Mouse (Mus musculus): ENCODE measurements around the gene Tfg. TPM values are rescaled to one million over a fixed set of nuclear protein-coding genes. Genes with fewer than 3 reads are reported as not detected.

The Tfg gene
- polyA plus RNA-seq (2014; fragmentation: Nextera tagmentation; extraction: Ambion mirVana): 164 and 171 TPM in 2 replicates

GRCm38 (mm10) chr16:56717224-56718200, at the start of gene Tfg:
TSS of gene Tfg (minus strand) at chr16:56717450.
- ATAC-seq (ENCODE audit: low FRiP score, low TSS enrichment): peak; percentile 98
- DNase-seq: peak; percentile 100
- peak within 1 kb of the TSS; percentile 98 for H3K27ac ChIP-seq (replicated peaks; ENCODE audit: low read depth, low read length)
- H3K9me3 ChIP-seq (ENCODE audit: control insufficient read depth, low read length): no peaks in the 10 kb centered on the region
- H3K9ac ChIP-seq (replicated peaks; ENCODE audit: low read length): peak within 1 kb of the TSS; percentile 89
- peaks cover 4% of the 10 kb centered on the region for H3K36me3 ChIP-seq (ENCODE audit: control insufficient read depth, insufficient read depth, low read length)
- H3K4me3 ChIP-seq (replicated peaks; ENCODE audit: low read depth, low read length): peak within 1 kb of the TSS; percentile 70
- H3K27me3 ChIP-seq (ENCODE audit: control insufficient read depth, insufficient read depth, low read length): no peaks in the 10 kb centered on the region
- peaks cover 19% of the 10 kb centered on the region for H3K4me1 ChIP-seq (ENCODE audit: control insufficient read depth, insufficient read depth, low read length)
- H3K4me2 ChIP-seq (ENCODE audit: low read length): peak within 1 kb of the TSS; percentile 84
- under 1% methylated on average over 62 of the region's 62 CpGs for WGBS

- Histone ChIP-seq H3K9ac (replicated peaks; ENCODE audit: low read length) (no peak overlapping the region), H3K27ac (replicated peaks; ENCODE audit: low read depth, low read length) (no peak overlapping the region), H3K9me3 (ENCODE audit: control insufficient read depth, low read length) (no peaks in the 10 kb centered on the region), H3K4me1 (ENCODE audit: control insufficient read depth, insufficient read depth, low read length) (no peaks in the 10 kb centered on the region), H3K4me3 (replicated peaks; ENCODE audit: low read depth, low read length) (no peak overlapping the region), H3K36me3 (ENCODE audit: control insufficient read depth, insufficient read depth, low read length) (no peaks in the 10 kb centered on the region), H3K4me2 (ENCODE audit: low read length) (no peak overlapping the region), H3K27me3 (ENCODE audit: control insufficient read depth, insufficient read depth, low read length) (no peaks in the 10 kb centered on the region)
- DNase-seq (no peak), ATAC-seq (ENCODE audit: low FRiP score, low TSS enrichment) (no peak)
- 34% methylated on average over 1 of the region's 1 CpGs for WGBS
Observed at GRCm38 (mm10) chr16:56729060-56729459, 11.8 kb upstream of the Tfg start.

DNA sequence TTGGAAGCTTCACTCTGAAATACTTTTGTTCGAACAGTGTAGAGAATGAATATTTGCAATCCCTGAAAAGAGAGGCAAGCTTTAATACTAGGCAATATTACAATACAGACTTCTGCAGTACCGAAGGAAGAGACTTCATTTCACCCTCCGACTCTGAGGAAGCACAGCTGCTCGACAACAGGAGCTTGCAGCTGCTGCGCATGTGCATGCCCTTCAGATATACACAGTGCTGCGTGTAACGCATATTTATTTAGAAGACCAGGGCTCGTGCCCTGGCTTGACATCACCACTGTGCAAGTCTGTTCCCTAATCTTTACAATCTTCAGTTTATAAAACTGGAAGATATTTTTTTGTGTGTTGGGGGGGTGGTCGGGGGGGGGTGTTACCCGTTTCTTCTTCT, 7.7 kb upstream of the Tfg start:
- H3K27ac ChIP-seq (replicated peaks; ENCODE audit: low read depth, low read length): no peak overlapping the region
- DNase-seq (no peak), ATAC-seq (ENCODE audit: low FRiP score, low TSS enrichment) (no peak)
- H3K27me3 ChIP-seq (ENCODE audit: control insufficient read depth, insufficient read depth, low read length): no peaks in the 10 kb centered on the region
- no peaks in the 10 kb centered on the region for H3K9me3 ChIP-seq (ENCODE audit: control insufficient read depth, low read length)
- no peak overlapping the region for H3K4me2 ChIP-seq (ENCODE audit: low read length)
- 78% methylated on average over 10 of the region's 10 CpGs for WGBS
- H3K9ac ChIP-seq (replicated peaks; ENCODE audit: low read length): no peak overlapping the region
- H3K36me3 ChIP-seq (ENCODE audit: control insufficient read depth, insufficient read depth, low read length): no peaks in the 10 kb centered on the region
- H3K4me1 ChIP-seq (ENCODE audit: control insufficient read depth, insufficient read depth, low read length): no peaks in the 10 kb centered on the region
- no peak overlapping the region for H3K4me3 ChIP-seq (replicated peaks; ENCODE audit: low read depth, low read length)

GRCm38 (mm10) chr16:56722357-56722756, 5.1 kb upstream of the Tfg start:
- 78% methylated on average over 4 of the region's 4 CpGs for whole genome bisulfite sequencing
- no peak overlapping the region for H3K27ac ChIP-seq (replicated peaks; ENCODE audit: low read depth, low read length)
- peaks cover 4% of the 10 kb centered on the region; the same call in 1 of the 2 replicates for H3K4me1 ChIP-seq (ENCODE audit: control insufficient read depth, insufficient read depth, low read length)
- H3K9me3 ChIP-seq (ENCODE audit: control insufficient read depth, low read length): no peaks in the 10 kb centered on the region
- no peaks in the 10 kb centered on the region for H3K27me3 ChIP-seq (ENCODE audit: control insufficient read depth, insufficient read depth, low read length)
- DNase-seq: no peak
- no peaks in the 10 kb centered on the region for H3K36me3 ChIP-seq (ENCODE audit: control insufficient read depth, insufficient read depth, low read length)
- no peak for ATAC-seq (ENCODE audit: low FRiP score, low TSS enrichment)
- no peak overlapping the region for H3K4me3 ChIP-seq (replicated peaks; ENCODE audit: low read depth, low read length)
- H3K9ac ChIP-seq (replicated peaks; ENCODE audit: low read length): no peak overlapping the region
- H3K4me2 ChIP-seq (ENCODE audit: low read length): no peak overlapping the region

DNA sequence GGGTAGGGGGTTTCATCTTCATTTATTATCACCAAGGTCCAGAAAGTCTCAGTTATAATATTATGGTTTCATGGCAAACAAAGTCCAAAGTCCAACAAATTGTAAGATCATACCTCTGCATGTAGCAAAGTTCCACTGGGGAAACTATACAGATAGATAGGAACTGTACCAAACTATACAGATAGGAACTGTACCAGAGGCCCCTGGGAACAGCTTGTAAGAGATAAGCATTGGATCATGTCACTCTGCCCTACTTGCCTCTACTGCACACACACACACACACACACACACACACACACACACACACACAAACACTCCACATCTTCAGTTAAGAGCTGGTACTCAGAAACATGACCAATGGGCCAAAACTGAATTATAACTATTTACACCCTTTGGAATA, 1.8 kb upstream of the Tfg start:
- no peak for ATAC-seq (ENCODE audit: low FRiP score, low TSS enrichment)
- no peaks in the 10 kb centered on the region for H3K36me3 ChIP-seq (ENCODE audit: control insufficient read depth, insufficient read depth, low read length)
- H3K4me3 ChIP-seq (replicated peaks; ENCODE audit: low read depth, low read length): no peak overlapping the region
- no peak overlapping the region for H3K27ac ChIP-seq (replicated peaks; ENCODE audit: low read depth, low read length)
- no peak for DNase-seq
- peaks cover 19% of the 10 kb centered on the region for H3K4me1 ChIP-seq (ENCODE audit: control insufficient read depth, insufficient read depth, low read length)
- no peaks in the 10 kb centered on the region for H3K9me3 ChIP-seq (ENCODE audit: control insufficient read depth, low read length)
- no peaks in the 10 kb centered on the region for H3K27me3 ChIP-seq (ENCODE audit: control insufficient read depth, insufficient read depth, low read length)
- H3K4me2 ChIP-seq (ENCODE audit: low read length): no peak overlapping the region
- H3K9ac ChIP-seq (replicated peaks; ENCODE audit: low read length): no peak overlapping the region

GRCm38 (mm10) chr16:56716557-56717179, 582 bp downstream of the Tfg start:
- Histone ChIP-seq H3K9ac (replicated peaks; ENCODE audit: low read length) (peak overlapping the region; percentile 89), H3K27me3 (ENCODE audit: control insufficient read depth, insufficient read depth, low read length) (no peaks in the 10 kb centered on the region), H3K9me3 (ENCODE audit: control insufficient read depth, low read length) (no peaks in the 10 kb centered on the region), H3K4me2 (ENCODE audit: low read length) (peak overlapping the region; percentile 84), H3K36me3 (ENCODE audit: control insufficient read depth, insufficient read depth, low read length) (peaks cover 12% of the 10 kb centered on the region), H3K27ac (replicated peaks; ENCODE audit: low read depth, low read length) (peak overlapping the region; percentile 98), H3K4me1 (ENCODE audit: control insufficient read depth, insufficient read depth, low read length) (peaks cover 19% of the 10 kb centered on the region), H3K4me3 (replicated peaks; ENCODE audit: low read depth, low read length) (peak overlapping the region; percentile 70)
- ATAC-seq (ENCODE audit: low FRiP score, low TSS enrichment) (peak; percentile 81), DNase-seq (no peak)
- under 1% methylated on average over 36 of the region's 38 CpGs for WGBS

GRCm38 (mm10) chr16:56715608-56716007, 1.6 kb downstream of the Tfg start:
- 77% methylated on average over 3 of the region's 3 CpGs for WGBS
- peaks cover 19% of the 10 kb centered on the region for H3K4me1 ChIP-seq (ENCODE audit: control insufficient read depth, insufficient read depth, low read length)
- peak overlapping the region; percentile 84 for H3K4me2 ChIP-seq (ENCODE audit: low read length)
- no peaks in the 10 kb centered on the region for H3K9me3 ChIP-seq (ENCODE audit: control insufficient read depth, low read length)
- H3K9ac ChIP-seq (replicated peaks; ENCODE audit: low read length): no peak overlapping the region
- no peak overlapping the region for H3K27ac ChIP-seq (replicated peaks; ENCODE audit: low read depth, low read length)
- H3K36me3 ChIP-seq (ENCODE audit: control insufficient read depth, insufficient read depth, low read length): peaks cover 21% of the 10 kb centered on the region
- H3K4me3 ChIP-seq (replicated peaks; ENCODE audit: low read depth, low read length): 0 out of 2 replicates have a peak overlapping the region, but pooled peaks have one; percentile 70
- DNase-seq (no peak), ATAC-seq (ENCODE audit: low FRiP score, low TSS enrichment) (no peak)
- no peaks in the 10 kb centered on the region for H3K27me3 ChIP-seq (ENCODE audit: control insufficient read depth, insufficient read depth, low read length)

DNA sequence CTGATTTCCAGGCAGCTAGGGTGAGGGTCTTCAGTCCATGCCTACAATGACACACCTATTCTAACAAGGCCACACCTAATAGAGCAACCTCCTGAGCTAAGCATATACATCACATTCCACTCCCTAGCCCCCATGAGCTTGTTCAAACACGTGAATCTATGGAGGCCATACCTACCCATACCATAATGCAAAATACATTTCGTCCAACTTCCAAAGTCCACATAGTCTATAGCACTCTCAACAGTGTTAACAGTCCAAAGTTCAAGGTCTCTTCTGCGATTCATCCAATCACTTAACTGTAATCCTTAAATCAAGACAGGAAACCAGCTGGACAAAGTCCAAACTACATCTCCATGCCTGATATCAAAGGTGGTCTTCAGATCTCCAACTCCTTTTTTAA, 7.2 kb downstream of the Tfg start:
- DNase-seq (no peak), ATAC-seq (ENCODE audit: low FRiP score, low TSS enrichment) (no peak)
- H3K36me3 ChIP-seq (ENCODE audit: control insufficient read depth, insufficient read depth, low read length): peaks cover 57% of the 10 kb centered on the region
- H3K27me3 ChIP-seq (ENCODE audit: control insufficient read depth, insufficient read depth, low read length): no peaks in the 10 kb centered on the region
- no peak overlapping the region for H3K4me3 ChIP-seq (replicated peaks; ENCODE audit: low read depth, low read length)
- 94% methylated on average over 3 of the region's 3 CpGs for WGBS
- no peak overlapping the region for H3K27ac ChIP-seq (replicated peaks; ENCODE audit: low read depth, low read length)
- H3K9ac ChIP-seq (replicated peaks; ENCODE audit: low read length): no peak overlapping the region
- H3K4me2 ChIP-seq (ENCODE audit: low read length): no peak overlapping the region
- H3K4me1 ChIP-seq (ENCODE audit: control insufficient read depth, insufficient read depth, low read length): peaks cover 1% of the 10 kb centered on the region; the same call in 1 of the 2 replicates
- no peaks in the 10 kb centered on the region for H3K9me3 ChIP-seq (ENCODE audit: control insufficient read depth, low read length)

All from midbrain, embryonic 14.5 days (tissue).